Mouse (Mus musculus) spleen, embryonic (tissue): ENCODE measurements around the gene Cacng2.
"Not testable (repeated sequence)": the region's sequence is repeated elsewhere in the genome, so short reads cannot be mapped to it uniquely, and the experiment has no call there.

ENCODE experiments used
- CTCF ChIA-PET: fragments of 350-600 bp; sonication (Branson Sonifier 250); formaldehyde crosslinking; loops from one replicate; lab custom pipeline; 2022; lab: Charles Lee

Cacng2 gene

GRCm38 (mm10) chr15:78024211-78024610 is 95.6 kb downstream of the Cacng2 start:
- CTCF ChIA-PET: no interaction called here

GRCm38 (mm10) chr15:78014046-78014445 is 105.8 kb downstream of the Cacng2 start:
- CTCF ChIA-PET: no interaction called here

GRCm38 (mm10) chr15:78008206-78008605 is 111.6 kb downstream of the Cacng2 start:
- CTCF ChIA-PET: not testable (repeated sequence)

DNA sequence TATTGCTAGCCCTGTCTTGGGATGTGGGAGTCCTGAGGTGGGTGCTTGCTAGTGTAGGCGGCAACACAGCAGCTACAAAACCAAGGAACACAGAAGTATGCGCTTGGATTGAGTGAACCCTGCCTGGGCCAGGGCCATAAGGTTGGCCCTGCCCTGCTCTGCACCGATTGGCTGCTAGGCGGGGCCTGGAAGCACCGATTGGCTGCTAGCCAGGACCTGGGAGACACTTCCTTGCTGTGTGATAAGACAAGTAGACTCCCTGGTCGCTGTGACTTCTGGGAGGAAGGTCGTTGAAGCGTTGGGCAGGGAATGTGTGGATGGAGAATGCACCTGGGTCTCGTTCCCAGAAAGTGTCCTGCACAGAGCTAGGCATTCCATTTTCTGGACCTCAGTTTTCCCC is 115.9 kb downstream of the Cacng2 start:
- CTCF ChIA-PET: no interaction called here

GRCm38 (mm10) chr15:78001400-78001799 is 118.4 kb downstream of the Cacng2 start:
- CTCF ChIA-PET: no interaction called here

GRCm38 (mm10) chr15:77988541-77988940 is 131.3 kb downstream of the Cacng2 start:
- CTCF ChIA-PET: no interaction called here

DNA sequence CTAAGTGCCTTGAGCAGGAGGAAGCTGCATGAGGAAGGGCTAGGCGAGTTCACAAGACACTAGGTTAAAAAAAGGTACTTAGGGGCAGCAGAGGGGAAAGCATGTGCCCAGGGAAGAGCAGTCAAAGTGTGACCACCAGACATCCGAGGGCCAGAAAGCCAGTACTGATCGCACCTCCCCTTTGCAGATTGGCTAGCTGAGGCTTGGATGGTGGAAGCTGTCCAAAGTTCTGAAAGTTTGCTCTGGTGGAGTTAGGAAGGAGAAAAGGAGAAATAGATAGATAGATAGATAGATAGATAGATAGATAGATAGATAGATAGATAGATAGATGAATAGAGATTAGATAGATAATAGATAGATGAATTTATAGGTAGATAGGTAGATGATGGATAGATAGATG is 136.4 kb downstream of the Cacng2 start:
- CTCF ChIA-PET: no interaction called here

GRCm38 (mm10) chr15:77982195-77982939 is 137.5 kb downstream of the Cacng2 start:
- CTCF ChIA-PET: interaction anchor here (0.7 kb wide), 1 partner anchor 78 kb away, joined by 3 read pairs; no protein-coding TSS in a partner anchor

GRCm38 (mm10) chr15:77981181-77981680 is 138.6 kb downstream of the Cacng2 start:
- CTCF ChIA-PET: interaction anchor here (0.7 kb wide), 1 partner anchor 908 kb away, joined by 4 read pairs; no protein-coding TSS in a partner anchor

GRCm38 (mm10) chr15:77979427-77979865 is 140.4 kb downstream of the Cacng2 start:
- CTCF ChIA-PET: no interaction called here

DNA sequence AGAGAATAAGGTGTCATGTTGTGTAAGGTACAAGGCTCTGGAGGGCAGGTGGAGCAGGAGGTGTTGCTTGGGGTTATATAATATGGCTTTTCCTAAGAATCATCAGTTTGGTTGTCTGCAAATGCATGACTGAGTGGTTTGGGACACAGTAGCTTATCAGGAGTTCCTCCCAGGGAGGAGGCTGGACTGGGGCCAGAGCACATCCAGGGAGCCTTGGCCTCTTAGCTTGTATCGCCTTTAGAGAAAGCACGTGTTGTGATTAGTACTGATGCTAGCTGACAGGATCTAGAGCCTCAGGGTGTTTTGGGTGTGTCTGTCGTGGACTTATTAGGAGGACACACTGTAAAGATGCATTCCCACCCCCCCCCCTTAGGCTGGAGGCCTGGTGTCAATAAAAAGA is 142.2 kb downstream of the Cacng2 start:
- CTCF ChIA-PET: no interaction called here

GRCm38 (mm10) chr15:77974165-77974841 is 145.5 kb downstream of the Cacng2 start:
- CTCF ChIA-PET: no interaction called here

DNA sequence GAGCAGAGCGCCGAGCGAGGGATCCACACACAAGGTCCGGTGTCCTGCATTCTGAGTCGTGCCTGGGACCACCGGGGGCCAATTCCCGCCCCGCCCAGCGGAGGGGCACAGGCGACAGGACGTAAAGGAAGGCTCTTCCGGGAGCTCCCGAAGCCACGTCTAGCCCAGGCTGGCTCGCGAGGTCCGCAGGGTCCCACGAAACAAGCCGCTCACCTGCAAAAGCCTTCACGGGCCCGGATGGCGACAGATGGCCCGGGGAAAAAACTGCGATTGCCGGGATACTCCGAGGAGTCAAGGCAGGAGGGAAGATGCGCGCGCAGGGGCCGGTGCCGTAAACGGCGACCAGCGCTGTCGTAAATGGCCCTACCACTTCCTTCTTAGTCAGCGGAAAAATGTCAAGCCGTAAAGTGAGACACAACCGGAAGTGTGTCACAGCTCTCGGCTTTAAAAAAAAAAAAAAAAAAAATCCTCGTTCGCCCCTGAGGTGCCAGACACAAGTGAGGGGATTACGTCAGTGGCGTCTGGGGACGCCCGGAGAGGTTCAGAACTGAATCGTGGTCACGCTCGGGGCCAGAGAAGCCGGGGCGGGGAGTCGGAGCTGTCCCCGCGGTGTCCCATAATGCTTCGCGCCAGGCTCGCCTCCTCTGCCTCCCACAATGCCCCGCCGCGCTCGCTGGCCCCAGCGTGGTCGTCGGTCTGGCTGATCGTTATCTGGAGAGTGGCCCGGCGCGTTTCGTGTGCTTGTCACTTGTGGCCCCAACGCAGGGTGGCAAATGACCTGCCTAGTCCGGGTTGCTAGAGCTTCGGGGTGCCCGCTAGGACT is 149.1 kb downstream of the Cacng2 start, which contains the start of gene Eif3d:
Gene Eif3d, minus strand, starts transcription at position 344 of the 823 bp plus-strand sequence.
- CTCF ChIA-PET: no interaction called here

DNA sequence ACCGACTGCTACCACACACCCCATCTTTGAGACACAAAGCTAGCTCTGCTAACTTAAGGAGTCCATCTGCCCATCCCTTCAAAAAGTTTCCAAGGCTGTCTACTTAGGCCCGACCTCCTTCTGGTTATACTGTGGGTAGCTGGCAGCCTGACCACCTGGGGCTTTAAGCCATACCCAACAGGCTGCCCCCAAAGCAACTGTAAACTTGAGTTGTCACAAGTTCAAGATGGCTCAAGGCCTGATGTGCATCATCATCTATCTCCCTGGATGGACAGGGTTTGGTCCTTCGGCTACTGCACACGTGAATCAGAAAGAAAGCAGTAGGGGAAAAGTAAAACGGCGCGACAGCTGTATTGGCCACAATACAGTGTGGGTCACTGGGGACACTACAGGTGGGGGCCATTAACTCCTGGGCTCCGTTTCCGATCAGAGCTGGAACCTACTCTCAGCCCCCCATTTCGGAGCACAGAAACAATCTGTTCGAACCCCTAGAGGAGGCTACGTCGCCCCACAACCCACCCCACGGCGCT is 149.8 kb downstream of the Cacng2 start:
- CTCF ChIA-PET: interaction anchor here (1.1 kb wide), 1 partner anchor 13 kb away, joined by 4 read pairs; the partner anchor contains the start of gene Foxred2

DNA sequence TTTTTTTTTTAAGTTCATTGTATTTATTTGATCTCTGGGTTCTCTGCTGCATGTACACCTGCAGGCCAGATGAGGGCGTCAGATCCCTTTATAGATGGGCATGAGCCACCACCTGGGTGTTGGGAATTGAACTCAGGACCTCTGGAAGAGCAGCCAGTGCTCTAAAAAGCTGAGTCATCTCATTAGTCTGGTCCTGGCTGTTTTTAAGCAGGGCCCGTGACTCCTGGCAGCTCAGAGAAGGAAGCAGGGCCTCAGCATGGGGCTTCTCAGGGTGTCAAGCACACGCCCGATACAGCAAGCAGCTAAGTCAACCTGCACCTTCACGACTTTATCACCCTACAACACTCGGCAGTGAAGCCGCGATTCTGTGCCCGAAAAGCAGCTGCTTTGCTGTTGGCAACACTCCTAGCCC is 154.7 kb downstream of the Cacng2 start:
- CTCF ChIA-PET: interaction anchor here (0.5 to 0.7 kb wide), 2 partner anchors 250 to 497 kb away, joined by 3 to 4 read pairs; no protein-coding TSS in a partner anchor

DNA sequence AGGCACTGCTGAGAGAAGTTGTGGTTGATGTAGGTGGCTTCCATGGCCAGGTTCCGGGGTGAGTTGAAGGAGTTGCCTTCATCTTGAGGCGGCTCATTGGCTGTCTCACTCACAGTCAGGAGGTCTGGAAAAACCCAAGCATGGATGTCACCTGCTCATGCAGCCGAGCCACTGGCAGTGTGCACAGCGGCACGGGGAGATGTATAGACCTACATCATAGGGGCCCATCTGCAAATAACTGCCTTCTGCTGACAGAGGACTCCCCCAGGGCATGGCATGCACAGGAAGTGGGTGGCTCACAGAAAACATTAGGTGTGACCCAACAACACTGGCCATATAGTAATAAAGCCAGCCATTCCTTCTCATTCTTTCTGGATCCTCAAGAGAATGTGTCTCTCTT is 157.4 kb downstream of the Cacng2 start:
- CTCF ChIA-PET: no interaction called here

DNA sequence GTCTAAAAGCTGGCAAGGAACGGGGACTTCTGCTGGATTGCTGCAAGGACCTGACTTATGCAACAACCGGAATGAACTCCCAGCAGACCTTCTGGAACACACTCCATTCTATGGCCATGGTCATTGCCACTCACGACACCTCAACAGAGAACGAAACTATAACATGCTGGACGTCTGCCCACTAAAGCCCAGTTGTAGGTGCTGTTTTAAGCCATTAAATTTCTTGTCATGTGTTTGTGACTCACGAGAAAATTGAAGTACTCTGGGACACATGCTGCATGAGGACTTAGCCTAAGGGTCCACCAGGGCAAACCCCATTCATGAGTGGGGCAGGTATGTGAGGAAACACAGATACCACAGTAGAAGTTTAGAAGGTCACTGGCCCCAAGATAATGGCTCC is 159.1 kb downstream of the Cacng2 start:
- CTCF ChIA-PET: no interaction called here

DNA sequence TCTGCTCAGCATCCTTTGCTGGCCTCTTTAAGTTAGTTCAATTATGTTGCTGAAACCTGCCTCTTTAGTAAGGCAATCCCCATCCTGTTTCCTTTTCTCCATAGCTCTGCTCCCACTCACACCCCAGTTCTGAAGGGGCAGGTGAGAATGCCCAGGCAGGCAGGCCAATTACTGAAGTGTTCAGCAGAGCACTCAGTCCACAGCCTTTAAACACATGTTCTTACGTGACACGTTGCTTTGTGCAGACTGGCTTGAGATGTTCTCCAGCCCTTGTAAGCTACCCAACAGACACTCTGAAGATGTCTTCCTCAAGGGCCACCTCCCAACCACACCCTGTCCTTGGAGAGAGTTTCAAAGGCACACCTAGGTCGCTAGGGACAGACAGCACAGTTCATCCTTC is 161.8 kb downstream of the Cacng2 start:
- CTCF ChIA-PET: interaction anchor here (0.8 kb wide), 1 partner anchor 207 kb away, joined by 3 read pairs; no protein-coding TSS in a partner anchor

- CTCF ChIA-PET: interaction anchor here (0.8 to 1.2 kb wide), 2 partner anchors 12 to 207 kb away, joined by 3 to 4 read pairs; no protein-coding TSS in a partner anchor
Observed at GRCm38 (mm10) chr15:77957625-77958024, 162.2 kb downstream of the Cacng2 start.

DNA sequence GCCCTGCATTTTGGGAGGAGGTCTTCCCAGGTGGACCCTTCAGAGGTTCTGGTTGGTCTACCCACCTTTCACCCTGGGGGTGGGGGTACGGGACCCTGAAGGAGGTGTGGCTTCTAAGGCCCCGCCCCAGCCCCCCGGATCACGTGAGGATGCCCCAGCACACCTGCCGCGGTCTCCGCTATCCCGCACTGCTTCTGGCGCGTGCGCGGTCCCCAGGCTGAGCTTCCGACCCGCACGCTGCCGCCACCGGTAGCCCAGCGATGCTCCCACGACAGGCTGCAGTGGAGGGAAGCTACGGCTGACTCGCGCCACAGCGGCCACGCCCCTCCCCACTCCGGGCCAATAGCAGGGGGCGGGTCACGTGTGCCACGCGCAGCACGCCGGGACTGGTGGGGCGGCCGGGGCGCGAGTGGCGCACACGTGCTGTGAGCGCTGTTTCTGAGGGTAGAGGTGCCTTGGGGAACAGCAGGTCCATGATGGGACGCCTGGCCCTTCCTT is 163.4 kb downstream of the Cacng2 start, which contains the start of gene Foxred2:
Gene Foxred2, minus strand, starts transcription at position 319 of the 498 bp plus-strand sequence.
- CTCF ChIA-PET: interaction anchor here (1.2 kb wide), 1 partner anchor 13 kb away, joined by 4 read pairs; no protein-coding TSS in a partner anchor
